Mouse (Mus musculus) hindbrain, embryonic 12.5 days (tissue): ENCODE measurements around the gene Ankrd42. TPM values are rescaled to one million over a fixed set of nuclear protein-coding genes. Genes with fewer than 3 reads are reported as not detected.
A peak's percentile ranks its signal among the peaks of the same experiment; 100 is the strongest.

Experiments
- ATAC-seq: fragments of 200-750 bp; cut with Nextera tagmentation; 2 replicates; pipeline ENCODE4 v1.8.0; 2017; ENCODE audit warnings: moderate TSS enrichment; ENCODE audit not compliant: low FRiP score
- H3K27ac ChIP-seq: fragments of 300-500 bp; sonication (generic); 2 replicates; pipeline ENCODE4 v1.5.1; 2016; ENCODE audit warnings: mild to moderate bottlenecking
- H3K27me3 ChIP-seq: fragments of 300-500 bp; sonication (generic); 2 replicates; pipeline ENCODE4 v1.6.1; 2016; ENCODE audit warnings: mild to moderate bottlenecking
- H3K36me3 ChIP-seq: fragments of 300-500 bp; sonication (generic); 2 replicates; pipeline ENCODE4 v1.6.1; 2016; ENCODE audit warnings: mild to moderate bottlenecking
- H3K4me1 ChIP-seq: fragments of 300-500 bp; sonication (generic); 2 replicates; pipeline ENCODE4 v1.6.1; 2016
- H3K4me2 ChIP-seq: fragments of 300-500 bp; sonication (generic); replicated peaks from 2 replicates; pipeline ENCODE4 v1.6.1; 2016; ENCODE audit warnings: mild to moderate bottlenecking
- H3K4me3 ChIP-seq: fragments of 300-500 bp; sonication (generic); 2 replicates; pipeline ENCODE4 v1.5.1; 2016; ENCODE audit warnings: mild to moderate bottlenecking
- H3K9ac ChIP-seq: fragments of 300-500 bp; sonication (generic); 2 replicates; pipeline ENCODE4 v1.6.1; 2016; ENCODE audit warnings: mild to moderate bottlenecking, moderate library complexity
- H3K9me3 ChIP-seq: fragments of 300-500 bp; sonication (generic); replicated peaks from 2 replicates; pipeline ENCODE4 v1.6.1; 2016; ENCODE audit warnings: mild to moderate bottlenecking
- WGBS: fragments of 180-500 bp; shearing (Covaris S2); methylation state at CpG from one replicate; pipeline ENCODE4 v1.1.7; 2016; 5-methylcytosine and 5-hydroxymethylcytosine counted together
- polyA plus RNA-seq: library from polyadenylated mRNA; unstranded; fragments of >200 nt; fragmentation: Nextera tagmentation; extraction: Ambion mirVana; gene quantifications from 2 replicates; pipeline ENCODE4 v1.2.1, GENCODE M21; 2016

Ankrd42 gene
- 15.2 and 15.7 TPM in 2 replicates for polyA plus RNA-seq

GRCm38 (mm10) chr7:92637021-92637625 is at the start of gene Ankrd42:
Ankrd42 (minus strand) TSS chr7:92637142.
- no peaks in the 10 kb centered on the region for H3K9me3 ChIP-seq
- H3K4me2 ChIP-seq: peak within 1 kb of the TSS; percentile 87
- peaks cover 12% of the 10 kb centered on the region for H3K36me3 ChIP-seq
- under 1% methylated on average over 44 of the region's 44 CpGs for WGBS
- H3K4me1 ChIP-seq: peaks cover 13% of the 10 kb centered on the region
- H3K27me3 ChIP-seq: no peaks in the 10 kb centered on the region; the same call in 1 of the 2 replicates
- peak; percentile 99 for ATAC-seq
- peak within 1 kb of the TSS; percentile 64 for H3K4me3 ChIP-seq
- H3K9ac ChIP-seq: peak within 1 kb of the TSS; percentile 71
- peak within 1 kb of the TSS; percentile 60 for H3K27ac ChIP-seq

GRCm38 (mm10) chr7:92677346-92677745 is 40.4 kb upstream of the Ankrd42 start:
- no peaks in the 10 kb centered on the region for H3K4me1 ChIP-seq
- H3K4me3 ChIP-seq: no peak overlapping the region
- 76% methylated on average over 4 of the region's 4 CpGs for WGBS
- H3K9me3 ChIP-seq: no peaks in the 10 kb centered on the region
- H3K36me3 ChIP-seq: no peaks in the 10 kb centered on the region
- no peak for ATAC-seq
- no peaks in the 10 kb centered on the region for H3K27me3 ChIP-seq
- no peak overlapping the region for H3K27ac ChIP-seq
- no peak overlapping the region for H3K9ac ChIP-seq
- H3K4me2 ChIP-seq: no peak overlapping the region

DNA sequence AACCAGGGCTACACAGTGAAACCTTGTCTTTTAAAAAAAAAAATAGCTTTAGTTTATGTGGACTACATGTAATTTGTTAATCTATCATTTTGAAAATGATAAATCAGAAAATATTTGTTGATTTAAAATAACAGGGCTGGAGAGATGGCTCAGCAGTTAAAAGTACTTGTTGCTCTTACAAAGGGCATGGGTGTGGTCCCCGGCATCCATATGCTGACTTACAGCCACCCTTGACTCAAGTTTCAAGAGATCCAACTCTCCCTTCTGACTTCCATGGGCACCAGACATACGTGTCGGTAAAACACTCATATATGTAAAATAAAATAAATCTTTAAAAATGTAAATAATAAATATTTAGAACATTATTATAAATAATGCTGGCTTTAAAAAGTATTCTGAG is 38.2 kb upstream of the Ankrd42 start:
- peaks cover 5% of the 10 kb centered on the region; the same call in 1 of the 2 replicates for H3K4me1 ChIP-seq
- no peak overlapping the region for H3K4me2 ChIP-seq
- no peak overlapping the region for H3K27ac ChIP-seq
- ATAC-seq: no peak
- no peak overlapping the region for H3K9ac ChIP-seq
- 92% methylated on average over 3 of the region's 3 CpGs for WGBS
- H3K27me3 ChIP-seq: no peaks in the 10 kb centered on the region
- H3K9me3 ChIP-seq: no peaks in the 10 kb centered on the region
- no peak overlapping the region for H3K4me3 ChIP-seq
- no peaks in the 10 kb centered on the region for H3K36me3 ChIP-seq

DNA sequence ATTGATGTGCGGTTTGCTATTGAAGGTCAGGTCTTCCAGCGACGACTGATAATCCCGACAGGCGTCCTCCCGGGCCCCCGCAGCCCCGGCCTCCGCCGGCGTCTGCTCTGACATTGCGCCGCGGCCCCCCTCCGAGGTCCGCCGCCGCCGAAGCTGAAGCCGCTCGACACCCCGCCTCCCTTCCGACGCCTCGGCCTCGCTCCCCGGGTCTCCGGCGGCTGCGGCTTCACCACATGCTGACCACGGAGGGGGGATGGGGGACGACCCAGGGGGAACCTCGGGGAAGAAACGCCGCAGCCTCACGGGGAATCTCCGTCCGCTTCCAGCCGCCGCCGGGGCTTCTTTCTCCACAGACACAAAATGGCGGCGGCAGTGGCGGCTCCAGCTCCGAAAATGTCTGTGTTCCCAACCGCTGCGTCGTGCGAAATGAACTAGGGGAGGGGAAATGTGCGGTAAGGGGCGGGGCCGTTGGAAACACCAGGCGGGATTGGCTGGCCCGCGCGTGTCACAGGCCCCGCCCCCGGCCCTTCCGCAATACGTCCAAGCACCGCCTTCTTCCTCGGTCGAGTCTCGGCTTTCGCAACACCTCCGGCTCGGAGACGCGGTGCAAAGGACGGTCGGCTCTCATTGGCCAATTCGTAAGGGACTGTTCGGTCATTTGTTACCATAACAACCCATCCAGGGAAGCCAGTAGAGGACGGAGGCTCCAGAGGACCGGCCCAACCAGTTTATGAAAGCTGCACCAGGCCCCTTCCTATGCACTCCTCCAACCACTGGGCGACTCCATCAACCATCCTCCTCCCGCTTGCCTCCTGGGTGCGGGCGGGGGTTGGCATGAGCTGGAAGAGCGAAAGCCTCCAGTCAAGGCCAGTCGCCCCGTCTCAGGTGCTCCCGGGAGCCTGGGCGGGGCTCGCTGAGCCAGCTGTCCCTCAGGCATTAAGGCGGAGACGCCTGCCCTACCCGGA is 32.8 kb upstream of the Ankrd42 start, which contains the start of gene Pcf11:
Gene Pcf11 (minus strand): TSS at position 428 of the 965 bp plus-strand sequence.
- ATAC-seq: peak; percentile 99
- Histone ChIP-seq H3K27me3 (no peaks in the 10 kb centered on the region), H3K4me3 (peak within 1 kb of the TSS; percentile 81), H3K4me2 (peak within 1 kb of the TSS; percentile 80), H3K27ac (peak within 1 kb of the TSS; percentile 98), H3K9ac (peak within 1 kb of the TSS; percentile 98), H3K36me3 (no peaks in the 10 kb centered on the region), H3K4me1 (peaks cover 18% of the 10 kb centered on the region), H3K9me3 (no peaks in the 10 kb centered on the region)
- WGBS: under 1% methylated on average over 82 of the region's 88 CpGs

- WGBS: 2% methylated on average over 29 of the region's 29 CpGs
- peaks cover 18% of the 10 kb centered on the region for H3K4me1 ChIP-seq
- peak; percentile 11 for ATAC-seq
Measured at GRCm38 (mm10) chr7:92668791-92669506, 32.0 kb upstream of the Ankrd42 start.

GRCm38 (mm10) chr7:92666274-92666820 is 29.4 kb upstream of the Ankrd42 start:
- no peaks in the 10 kb centered on the region for H3K27me3 ChIP-seq
- H3K4me2 ChIP-seq: peak overlapping the region; percentile 80
- H3K9ac ChIP-seq: no peak overlapping the region
- ATAC-seq: no peak
- no peak overlapping the region for H3K27ac ChIP-seq
- 89% methylated on average over 7 of the region's 7 CpGs for WGBS
- H3K4me1 ChIP-seq: peaks cover 18% of the 10 kb centered on the region
- no peak overlapping the region for H3K4me3 ChIP-seq
- H3K36me3 ChIP-seq: peaks cover 7% of the 10 kb centered on the region
- H3K9me3 ChIP-seq: no peaks in the 10 kb centered on the region

More at GRCm38 (mm10) chr7:92668791-92669506, 32.0 kb upstream of the Ankrd42 start:
- Histone ChIP-seq H3K9me3 (no peaks in the 10 kb centered on the region), H3K4me3 (peak overlapping the region; percentile 81), H3K36me3 (no peaks in the 10 kb centered on the region), H3K4me2 (peak overlapping the region; percentile 80), H3K27ac (peak overlapping the region; percentile 98), H3K27me3 (no peaks in the 10 kb centered on the region), H3K9ac (peak overlapping the region; percentile 98)

GRCm38 (mm10) chr7:92658050-92658449 is 21.1 kb upstream of the Ankrd42 start:
- H3K4me1 ChIP-seq: peaks cover 4% of the 10 kb centered on the region; the same call in 1 of the 2 replicates
- H3K36me3 ChIP-seq: peaks cover 59% of the 10 kb centered on the region
- H3K4me3 ChIP-seq: no peak overlapping the region
- ATAC-seq: no peak
- H3K27ac ChIP-seq: no peak overlapping the region
- WGBS: 98% methylated on average over 5 of the region's 5 CpGs
- H3K9ac ChIP-seq: no peak overlapping the region
- H3K4me2 ChIP-seq: no peak overlapping the region
- H3K27me3 ChIP-seq: no peaks in the 10 kb centered on the region
- H3K9me3 ChIP-seq: no peaks in the 10 kb centered on the region

DNA sequence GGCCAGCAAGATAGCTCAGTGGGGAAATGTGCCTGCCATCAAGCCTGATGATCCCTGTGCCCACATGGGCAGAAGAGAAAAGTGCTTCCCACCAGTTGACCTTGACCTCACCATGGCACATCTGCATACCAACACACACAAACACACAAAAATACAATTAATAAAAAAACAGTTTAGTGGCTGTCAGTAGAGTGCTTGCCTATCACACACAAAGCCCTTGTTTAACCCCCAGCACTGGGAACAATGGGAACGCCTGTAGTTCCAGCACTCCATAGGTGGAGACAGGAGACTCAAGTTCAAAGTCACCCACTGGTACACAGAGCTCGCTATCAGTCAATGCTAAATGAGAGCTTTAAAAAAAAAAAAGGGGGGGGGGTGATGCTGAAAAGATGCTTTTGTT is 19.4 kb upstream of the Ankrd42 start:
- 88% methylated on average over 2 of the region's 2 CpGs for WGBS
- H3K9ac ChIP-seq: no peak overlapping the region
- no peak overlapping the region for H3K4me3 ChIP-seq
- H3K9me3 ChIP-seq: no peaks in the 10 kb centered on the region
- no peak for ATAC-seq
- H3K27ac ChIP-seq: no peak overlapping the region
- no peaks in the 10 kb centered on the region for H3K27me3 ChIP-seq
- H3K36me3 ChIP-seq: peaks cover 53% of the 10 kb centered on the region
- peaks cover 4% of the 10 kb centered on the region; the same call in 1 of the 2 replicates for H3K4me1 ChIP-seq
- no peak overlapping the region for H3K4me2 ChIP-seq

- Histone ChIP-seq H3K4me3 (no peak overlapping the region), H3K27me3 (no peaks in the 10 kb centered on the region), H3K9me3 (no peaks in the 10 kb centered on the region), H3K4me2 (no peak overlapping the region), H3K4me1 (peaks cover 4% of the 10 kb centered on the region; the same call in 1 of the 2 replicates), H3K36me3 (peaks cover 33% of the 10 kb centered on the region), H3K9ac (no peak overlapping the region), H3K27ac (no peak overlapping the region)
- 92% methylated on average over 1 of the region's 1 CpGs for WGBS
- no peak for ATAC-seq
Measured at GRCm38 (mm10) chr7:92653329-92653728, 16.4 kb upstream of the Ankrd42 start.

- Histone ChIP-seq H3K4me1 (no peaks in the 10 kb centered on the region), H3K27me3 (no peaks in the 10 kb centered on the region), H3K36me3 (peaks cover 20% of the 10 kb centered on the region), H3K9ac (no peak overlapping the region), H3K4me2 (no peak overlapping the region), H3K9me3 (no peaks in the 10 kb centered on the region), H3K4me3 (no peak overlapping the region), H3K27ac (no peak overlapping the region)
- ATAC-seq: no peak
- WGBS: 91% methylated on average over 7 of the region's 7 CpGs
Measured at GRCm38 (mm10) chr7:92647790-92648189, 10.8 kb upstream of the Ankrd42 start.

GRCm38 (mm10) chr7:92642358-92642757 is 5.4 kb upstream of the Ankrd42 start:
- ATAC-seq: no peak
- Histone ChIP-seq H3K4me3 (no peak overlapping the region), H3K36me3 (peaks cover 25% of the 10 kb centered on the region), H3K9ac (no peak overlapping the region), H3K9me3 (no peaks in the 10 kb centered on the region), H3K4me1 (peaks cover 5% of the 10 kb centered on the region), H3K27me3 (no peaks in the 10 kb centered on the region), H3K4me2 (no peak overlapping the region), H3K27ac (no peak overlapping the region)
